Mouse (Mus musculus) small intestine, adult 2 months (tissue): ENCODE data around the gene Nr4a1.

ENCODE experiments used
- CTCF ChIP-seq: fragments of 200-500 bp; IDR thresholded peaks from 2 replicates; pipeline ENCODE4 v1.5.1; 2012; ENCODE audit warnings: low read depth, mild to moderate bottlenecking, control low read depth, inconsistent platforms, low read length, moderate library complexity, mixed read lengths; ENCODE audit not compliant: insufficient replicate concordance, insufficient read length; ENCODE audit errors: extremely low read depth
- POLR2A ChIP-seq: fragments of 200-500 bp; IDR thresholded peaks from 2 replicates; pipeline ENCODE4 v1.6.1; 2012; ENCODE audit warnings: low read depth, mild to moderate bottlenecking, control low read depth, inconsistent platforms, low read length, moderate library complexity

DNA sequence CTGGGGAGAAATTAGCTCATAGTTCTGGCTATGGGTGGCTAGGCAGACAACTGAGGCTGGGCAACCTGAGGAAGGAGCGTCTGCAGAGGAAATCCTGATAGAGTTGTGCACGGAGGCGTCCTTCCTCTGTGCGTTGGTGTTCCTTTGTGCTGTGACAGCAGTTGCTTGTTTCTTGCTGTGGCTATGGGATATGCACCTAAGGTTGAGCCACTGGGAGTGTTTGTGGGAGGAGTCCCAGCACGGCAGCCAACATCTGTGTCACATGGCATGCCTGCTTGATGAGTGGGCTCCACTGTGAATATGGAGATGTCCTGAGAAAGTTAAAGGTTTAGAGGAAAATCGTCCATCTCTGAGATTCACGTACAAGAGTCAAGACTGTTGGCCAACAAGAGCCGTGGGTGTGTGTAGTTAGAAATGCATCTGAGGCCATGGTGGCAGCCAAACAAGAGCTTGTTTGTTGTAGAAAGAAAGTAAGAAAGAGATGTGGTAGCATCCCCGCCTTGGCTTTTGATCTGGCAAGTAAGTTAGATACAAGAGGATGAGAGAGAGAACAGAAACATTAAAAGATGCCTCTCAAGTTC lies 3.8 kb upstream of the Nr4a1 start:
- no peak for TF ChIP-seq POLR2A
- TF ChIP-seq CTCF: no peak
